Mouse (Mus musculus) cerebellum, adult 2 months (tissue): ENCODE measurements around the gene Card11.

Experiments used
- CTCF ChIP-seq: fragments of 200-500 bp; IDR thresholded peaks from 2 replicates; pipeline ENCODE4 v1.5.1; 2011; ENCODE audit warnings: low read depth, mild to moderate bottlenecking, control low read depth, low read length, moderate library complexity, borderline replicate concordance; ENCODE audit not compliant: insufficient read depth
- POLR2A ChIP-seq: fragments of 200-500 bp; IDR thresholded peaks from 2 replicates; pipeline ENCODE4 v1.6.1; 2011; ENCODE audit warnings: low read length, control low read depth, borderline replicate concordance; ENCODE audit not compliant: insufficient read depth

DNA sequence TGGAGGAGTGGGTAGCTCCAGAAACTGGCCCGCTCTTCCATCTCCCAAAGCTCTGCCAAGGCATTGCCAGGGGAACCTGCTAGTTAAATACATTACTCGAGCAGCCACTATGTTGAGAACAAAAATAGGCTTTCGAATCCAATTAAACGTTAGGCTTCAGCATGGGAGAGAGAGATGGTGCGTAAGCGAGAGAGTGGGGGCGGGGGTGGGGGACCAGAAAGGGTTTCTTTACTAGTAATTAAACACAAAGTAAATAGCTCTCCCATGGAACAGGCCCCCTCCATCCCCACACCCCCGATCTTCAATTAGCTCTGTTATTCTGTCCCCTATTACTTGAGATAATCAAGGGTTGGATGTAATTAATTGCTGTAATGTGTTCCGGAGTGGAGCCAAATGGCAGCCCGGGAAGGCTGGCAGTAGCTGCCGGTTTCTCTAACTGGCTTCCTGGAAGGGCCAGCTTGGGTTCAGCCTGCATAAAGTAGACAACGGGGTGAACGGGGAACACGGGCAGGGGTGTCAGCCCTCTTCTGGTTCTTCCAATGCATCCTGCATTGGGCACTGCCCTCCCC is 59.4 kb downstream of the Card11 start:
- TF ChIP-seq CTCF: no peak
- TF ChIP-seq POLR2A: no peak
